Mouse (Mus musculus) erythroblast, embryonic 14.5 days (primary cell): ENCODE data around the gene Cbr4.

Experiments
- GATA1 ChIP-seq: IDR thresholded peaks from 2 replicates; pipeline ENCODE4 v1.6.1; 2012; ENCODE audit warnings: low read length, inconsistent platforms, mixed read lengths
- TAL1 ChIP-seq: IDR thresholded peaks from 3 replicates; pipeline ENCODE4 v1.6.1; 2012; ENCODE audit warnings: low read length, inconsistent platforms, mixed read lengths

DNA sequence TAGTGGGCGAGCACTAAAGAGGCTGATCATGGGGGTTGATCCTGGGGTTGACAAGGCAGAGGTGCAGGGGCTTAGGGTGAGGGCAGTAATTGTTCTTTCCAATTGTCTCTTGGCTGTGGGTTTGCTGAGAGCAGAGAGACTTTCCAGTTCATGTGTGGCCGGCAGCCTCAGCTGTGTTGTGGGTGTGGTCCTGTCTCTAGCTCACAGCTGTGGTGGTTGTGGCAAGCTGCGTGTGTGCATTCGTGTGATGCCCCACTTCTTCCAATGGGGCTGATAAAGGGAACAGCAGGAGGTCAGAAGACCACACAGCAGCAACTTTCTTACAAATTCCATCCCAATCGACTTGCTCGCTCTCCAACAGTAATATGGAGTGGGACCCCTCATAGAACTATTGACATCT lies 41.1 kb downstream of the Cbr4 start:
- TF ChIP-seq TAL1 (no peak), GATA1 (no peak)
